15 mouse cellular contexts compared by ENCODE assay signal in the genomic region with DNA sequence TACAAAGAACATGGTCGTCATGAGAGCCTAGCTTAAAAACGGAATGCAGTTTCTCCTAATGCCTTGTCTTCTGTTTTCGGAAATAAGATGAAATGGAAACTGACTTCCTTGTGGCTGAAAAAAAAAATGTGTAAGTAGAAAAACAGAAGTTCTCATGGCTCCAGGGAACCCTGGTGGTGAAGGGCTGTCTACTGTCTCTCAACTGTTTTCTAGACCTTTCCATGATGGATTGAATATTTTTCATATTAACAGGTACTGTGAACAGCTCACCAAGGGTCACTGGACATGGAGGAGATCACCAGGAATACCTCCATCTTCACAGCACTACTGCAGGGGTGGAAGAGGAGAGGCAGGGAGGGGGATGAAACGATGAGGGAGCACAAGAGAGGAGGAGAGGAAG. TPM values are rescaled to one million over a fixed set of nuclear protein-coding genes. Genes with fewer than 3 reads are reported as not detected.
"Had no signal": no experiment of that assay in that cellular context is flagged by ENCODE, and none has a peak within 500 bp of the region (broad histone marks: within the 10 kb centered on the region; RNA-seq: fewer than 3 reads in every experiment).

No protein-coding gene starts in this region.

- H3K9ac ChIP-seq: intestine, embryonic 15.5 days; limb, embryonic 13.5 days; neural tube, embryonic 12.5 days had no signal

- ATAC-seq: intestine, embryonic 15.5 days had no signal

- H3K4me1 ChIP-seq: limb, embryonic 13.5 days had no signal

- H3K4me3 ChIP-seq: intestine, embryonic 15.5 days; layer of hippocampus, adult 2 months; limb, embryonic 13.5 days; myocyte; neural tube, embryonic 12.5 days had no signal

- H3K36me3 ChIP-seq: intestine, embryonic 15.5 days; limb, embryonic 13.5 days; neural tube, embryonic 12.5 days had no signal

- DNase-seq: kidney, adult 18-20 months; kidney, postnatal 10 days; kidney, postnatal 4 days; left cerebral cortex, postnatal 4 days; lung, adult 18-20 months; lung, postnatal 10 days; lung, postnatal 4 days; midbrain, embryonic 14.5 days; thymus, postnatal 36 days had no signal

- H3K9me3 ChIP-seq: intestine, embryonic 15.5 days; limb, embryonic 13.5 days; neural tube, embryonic 12.5 days had no signal

- H3K4me2 ChIP-seq: intestine, embryonic 15.5 days; limb, embryonic 13.5 days; neural tube, embryonic 12.5 days had no signal

- H3K27ac ChIP-seq: intestine, embryonic 15.5 days; layer of hippocampus, adult 2 months; limb, embryonic 13.5 days; neural tube, embryonic 12.5 days had no signal

RNA-seq across cellular contexts. Expression of a gene that starts 1.8 kb away (rescaled TPM):
- polyA plus RNA-seq: myocyte had no signal

RNA-seq across cellular contexts. Expression of a gene that starts 41.0 kb away (rescaled TPM):
- total RNA-seq: megakaryocyte-erythroid progenitor cell, adult 5-6 weeks had no signal
